In the genomic region with DNA sequence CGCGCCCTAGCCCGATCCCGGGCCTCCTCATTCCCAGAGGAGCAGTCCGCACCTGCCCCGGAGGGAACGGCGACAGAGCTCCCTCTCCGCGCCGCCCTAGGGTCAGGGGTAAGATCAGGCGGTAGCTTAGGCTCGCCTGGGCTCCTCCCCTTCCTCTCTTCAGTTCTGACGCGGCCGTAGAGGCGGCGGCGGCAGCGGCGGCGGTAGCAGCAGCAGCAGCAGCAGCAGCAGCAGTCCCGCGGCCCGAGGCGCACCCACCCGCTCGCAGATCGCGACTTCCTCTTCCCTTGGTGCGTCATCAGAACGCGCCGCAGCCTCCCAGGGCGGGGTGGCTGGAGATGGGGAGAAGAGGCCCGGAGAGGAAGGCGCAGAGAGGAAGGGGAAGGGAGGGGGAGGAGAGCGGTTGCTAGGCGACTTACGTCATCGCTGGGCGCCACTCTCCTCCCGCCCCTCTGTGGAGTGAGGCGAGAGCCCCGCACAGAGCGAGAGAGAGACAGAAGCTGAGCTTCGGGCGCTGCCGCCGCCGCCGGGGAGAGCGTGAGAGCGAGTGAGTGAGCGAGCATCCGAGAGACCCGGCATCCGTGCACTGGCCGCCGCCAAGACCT, we compare ENCODE assay signal across 8 mouse cellular contexts. TPM values are rescaled to one million over a fixed set of nuclear protein-coding genes. Genes with fewer than 3 reads are reported as not detected.
DNase-seq lines count a peak whose midpoint lies in the region; ATAC-seq and TF ChIP-seq lines count a peak whose summit lies in the region.

No protein-coding gene starts in this region.

- no peak for TF ChIP-seq CTCF in CH12.LX (conservative IDR thresholded peaks at IDR 0.05 in 1 of 2, IDR thresholded peaks at IDR 0.05 in 1 of 2; ENCODE audit: low read depth in 2 of 2, low read length in 2 of 2)

- no peak for TF ChIP-seq EP300 in CH12.LX (IDR thresholded peaks at IDR 0.05; ENCODE audit: low read length)

- peaks cover 48% of the 10 kb centered on the region for H3K79me2 ChIP-seq in CH12.LX (replicated peaks; ENCODE audit: control insufficient read depth, extremely low read depth, insufficient read depth, poor library complexity, severe bottlenecking)

- peaks cover 0 to 10% of the 10 kb centered on the region in 2 experiments for H3K36me3 ChIP-seq in CH12.LX (replicated peaks in 1 of 2; ENCODE audit: control insufficient read depth in 1 of 2, insufficient read depth in 1 of 2, low read length in 1 of 2)
- H3K36me3 ChIP-seq in forebrain, embryonic 11.5 days (ENCODE audit: control insufficient read depth, insufficient read depth, low read length): no peaks in the 10 kb centered on the region
- no peaks in the 10 kb centered on the region for H3K36me3 ChIP-seq in heart, embryonic 16.5 days (ENCODE audit: control insufficient read depth, insufficient read depth)
- no peaks in the 10 kb centered on the region for H3K36me3 ChIP-seq in liver, embryonic 15.5 days (replicated peaks)
- no peaks in the 10 kb centered on the region for H3K36me3 ChIP-seq in neural tube, embryonic 12.5 days

- ATAC-seq in forebrain, embryonic 11.5 days (replicated peaks; ENCODE audit: low FRiP score): peak; percentile 98
- ATAC-seq in heart, embryonic 16.5 days (replicated peaks; ENCODE audit: extremely low read depth, insufficient read depth, low FRiP score): peak; percentile 98
- peak; percentile 94 for ATAC-seq in liver, embryonic 15.5 days (ENCODE audit: insufficient read depth)
- peak; percentile 99 for ATAC-seq in neural tube, embryonic 12.5 days (ENCODE audit: low FRiP score, low read depth)

- dilution Hi-C loops in CH12.LX (cut with MboI; ENCODE audit: extremely low pct_ligation_motif_present, extremely low pct_unique_long_range_greater_than_20kb, low sequenced_read_pairs): no loop called here

- peak overlapping the region; percentile 90 to 97 (median 95) for H3K4me3 ChIP-seq in CH12.LX (replicated peaks in 1 of 3; ENCODE audit: low read depth in 2 of 3, low read length in 2 of 3, poor library complexity in 1 of 3)
- H3K4me3 ChIP-seq in forebrain, embryonic 11.5 days (ENCODE audit: low read depth, low read length): peak overlapping the region; percentile 97
- H3K4me3 ChIP-seq in heart, embryonic 16.5 days (ENCODE audit: low read length): peak overlapping the region; percentile 99
- H3K4me3 ChIP-seq in liver, embryonic 15.5 days (replicated peaks): peak overlapping the region; percentile 100
- peak overlapping the region; percentile 99 for H3K4me3 ChIP-seq in neural tube, embryonic 12.5 days

- TF ChIP-seq RAD21 in CH12.LX (IDR thresholded peaks at IDR 0.05; ENCODE audit: low read depth, low read length): no peak

- no peak overlapping the region for H3K4me2 ChIP-seq in CH12.LX (ENCODE audit: insufficient read depth, low read depth, poor library complexity, severe bottlenecking)
- peak overlapping the region; percentile 95 for H3K4me2 ChIP-seq in forebrain, embryonic 11.5 days (ENCODE audit: low read depth, low read length, severe bottlenecking)
- peak overlapping the region; percentile 99 for H3K4me2 ChIP-seq in heart, embryonic 16.5 days (ENCODE audit: low read depth, low read length)
- peak overlapping the region; percentile 98 for H3K4me2 ChIP-seq in liver, embryonic 15.5 days
- H3K4me2 ChIP-seq in neural tube, embryonic 12.5 days (replicated peaks): peak overlapping the region; percentile 99

- no peaks in the 10 kb centered on the region for H3K9me3 ChIP-seq in CH12.LX (replicated peaks; ENCODE audit: low read length)
- H3K9me3 ChIP-seq in forebrain, embryonic 11.5 days (ENCODE audit: control insufficient read depth, low read length): no peaks in the 10 kb centered on the region
- H3K9me3 ChIP-seq in heart, embryonic 16.5 days (replicated peaks; ENCODE audit: control insufficient read depth, low read length): no peaks in the 10 kb centered on the region
- H3K9me3 ChIP-seq in liver, embryonic 15.5 days (replicated peaks): no peaks in the 10 kb centered on the region
- no peaks in the 10 kb centered on the region for H3K9me3 ChIP-seq in neural tube, embryonic 12.5 days

- DNase-seq in CH12.LX (ENCODE audit: extremely low read depth): peak; percentile 99
- peak; percentile 100 for DNase-seq in c-Kit-positive CD71-positive TER-119-negative erythroid progenitor cells, embryonic 14.5 days (ENCODE audit: low read depth)
- DNase-seq in forebrain, embryonic 11.5 days (ENCODE audit: low spot score): peak; percentile 100
- DNase-seq in kidney, postnatal 36 days: peak; percentile 99 to 100
- peak; percentile 98 for DNase-seq in telencephalon, adult 2 months (ENCODE audit: low read depth, low spot score)

- peak; percentile 92 for TF ChIP-seq POLR2A in CH12.LX (IDR thresholded peaks at IDR 0.05; ENCODE audit: low read depth, low read length)

- WGBS in forebrain, embryonic 11.5 days: under 1% methylated on average over 53 of the region's 60 CpGs
- WGBS in heart, embryonic 16.5 days: under 1% methylated on average over 56 of the region's 60 CpGs
- WGBS in liver, embryonic 15.5 days (ENCODE audit: insufficient replicate concordance): under 1% methylated on average over 59 of the region's 60 CpGs
- under 1% methylated on average over 55 of the region's 60 CpGs for WGBS in neural tube, embryonic 12.5 days

- peak overlapping the region; percentile 79 for H3K27ac ChIP-seq in CH12.LX (ENCODE audit: insufficient read depth, low read depth)
- H3K27ac ChIP-seq in forebrain, embryonic 11.5 days (ENCODE audit: low read depth, low read length): peak overlapping the region; percentile 90
- H3K27ac ChIP-seq in heart, embryonic 16.5 days (ENCODE audit: low read length): peak overlapping the region; percentile 97
- H3K27ac ChIP-seq in liver, embryonic 15.5 days (replicated peaks): peak overlapping the region; percentile 97
- peak overlapping the region; percentile 89 for H3K27ac ChIP-seq in neural tube, embryonic 12.5 days

- H3K9ac ChIP-seq in CH12.LX (ENCODE audit: insufficient read depth, low read depth): peak overlapping the region; percentile 95
- H3K9ac ChIP-seq in forebrain, embryonic 11.5 days (ENCODE audit: low read length): peak overlapping the region; percentile 87
- peak overlapping the region; percentile 94 for H3K9ac ChIP-seq in heart, embryonic 16.5 days (ENCODE audit: low read length)
- peak overlapping the region; percentile 96 for H3K9ac ChIP-seq in liver, embryonic 15.5 days
- peak overlapping the region; percentile 93 for H3K9ac ChIP-seq in neural tube, embryonic 12.5 days

- H3K27me3 ChIP-seq in CH12.LX (replicated peaks): no peaks in the 10 kb centered on the region
- no peaks in the 10 kb centered on the region for H3K27me3 ChIP-seq in forebrain, embryonic 11.5 days (ENCODE audit: control insufficient read depth, insufficient read depth, low read length)
- no peaks in the 10 kb centered on the region for H3K27me3 ChIP-seq in heart, embryonic 16.5 days (ENCODE audit: control insufficient read depth, insufficient read depth, low read length)
- no peaks in the 10 kb centered on the region for H3K27me3 ChIP-seq in liver, embryonic 15.5 days
- no peaks in the 10 kb centered on the region for H3K27me3 ChIP-seq in neural tube, embryonic 12.5 days (replicated peaks)

- in situ Hi-C loops in CH12.LX (cut with MboI; ENCODE audit: low pct_ligation_motif_present, low pct_unique_long_range_greater_than_20kb, low sequenced_read_pairs): loop anchor here (10.0 kb wide), 1 partner anchor 119 kb away; no protein-coding TSS in a partner anchor

- peaks cover 5 to 41% of the 10 kb centered on the region in 2 experiments for H3K4me1 ChIP-seq in CH12.LX (ENCODE audit: control insufficient read depth in 1 of 2, insufficient read depth in 2 of 2)
- H3K4me1 ChIP-seq in forebrain, embryonic 11.5 days (replicated peaks; ENCODE audit: control insufficient read depth, insufficient read depth, low read length): no peaks in the 10 kb centered on the region; the same call in 1 of the 2 replicates
- H3K4me1 ChIP-seq in heart, embryonic 16.5 days (ENCODE audit: control insufficient read depth, insufficient read depth, low read length): peaks cover 18% of the 10 kb centered on the region
- peaks cover 43% of the 10 kb centered on the region for H3K4me1 ChIP-seq in liver, embryonic 15.5 days (replicated peaks)
- H3K4me1 ChIP-seq in neural tube, embryonic 12.5 days: peaks cover 19% of the 10 kb centered on the region

TF ChIP-seq in CH12.LX, 34 proteins besides CTCF, POLR2A, EP300 and RAD21 (continues in another document):
- TF ChIP-seq KAT2A (IDR thresholded peaks at IDR 0.05; ENCODE audit: insufficient replicate concordance, low read length) (peak; percentile 62; the same call in 1 of the 2 replicates), SIN3A (IDR thresholded peaks at IDR 0.05; ENCODE audit: low read length) (peak; percentile 97), IRF4 (IDR thresholded peaks at IDR 0.05; ENCODE audit: low read depth, low read length) (peak; percentile 83), PAX5 (IDR thresholded peaks at IDR 0.05; ENCODE audit: low read length) (no peak), JUND (conservative IDR thresholded peaks at IDR 0.05; ENCODE audit: low read depth, low read length) (no peak), NELFE (IDR thresholded peaks at IDR 0.05; ENCODE audit: low read depth, low read length) (peak; percentile 87), CHD1 (IDR thresholded peaks at IDR 0.05; ENCODE audit: low read depth, low read length) (no peak), NRF1 (IDR thresholded peaks at IDR 0.05; ENCODE audit: low read depth, low read length) (peak; percentile 48), ZC3H11A (IDR thresholded peaks at IDR 0.05; ENCODE audit: low read depth, low read length) (no peak), ZNF384 (IDR thresholded peaks at IDR 0.05; ENCODE audit: low read depth, low read length) (no peak), UBTF (IDR thresholded peaks at IDR 0.05; ENCODE audit: low read depth, low read length) (no peak; the same call in 1 of the 2 replicates), RCOR1 (conservative IDR thresholded peaks at IDR 0.05; ENCODE audit: low read depth, low read length) (no peak), MXI1 (IDR thresholded peaks at IDR 0.05; ENCODE audit: low read depth, low read length) (peak; percentile 97), TBP (conservative IDR thresholded peaks at IDR 0.05; ENCODE audit: low read depth, low read length) (no peak), TCF12 (IDR thresholded peaks at IDR 0.05; ENCODE audit: low read depth, low read length) (peak; percentile 77), MYC (IDR thresholded peaks at IDR 0.05; ENCODE audit: low read depth, low read length) (no peak), BHLHE40 (IDR thresholded peaks at IDR 0.05; ENCODE audit: low read depth, low read length) (0 out of 2 replicates have a peak, but pooled peaks have one; percentile 29)

RNA-seq across cellular contexts. Expression of a gene that starts 0.8 kb away (rescaled TPM):
- total RNA-seq in CH12.LX (2012; rRNA removed) (28.5 and 32.5 TPM in 2 replicates), CH12.LX (2014; rRNA removed) (29.8 and 32.6 TPM in 2 replicates)
- 28.4 and 31.3 TPM in 2 replicates for polyA plus RNA-seq in CH12.LX (2012; ENCODE audit: insufficient read length, low read depth)
- polyA plus RNA-seq in forebrain, embryonic 11.5 days (2014; fragmentation: Nextera tagmentation; extraction: Ambion mirVana): 19.5 and 20.5 TPM in 2 replicates
- polyA plus RNA-seq in heart, embryonic 16.5 days (2015; fragmentation: Nextera tagmentation; extraction: Ambion mirVana): 9.9 and 12.1 TPM in 2 replicates
- 2.5 and 3.0 TPM in 2 replicates for polyA plus RNA-seq in liver, embryonic 15.5 days (2015; fragmentation: Nextera tagmentation; extraction: Ambion mirVana)
- 22.7 and 22.9 TPM in 2 replicates for polyA plus RNA-seq in neural tube, embryonic 12.5 days (2016; fragmentation: Nextera tagmentation; extraction: Ambion mirVana)

Comparison
In these comparisons a context has a peak if more than half of its experiments do, and no peak if none do; other contexts are left out.
1. Peak in every context shown above with its lines: DNase-seq, ATAC-seq, H3K4me3 ChIP-seq and H3K27ac ChIP-seq.